Mouse (Mus musculus) lung, embryonic 14.5 days (tissue): ENCODE data around the gene Elmod2. TPM values are rescaled to one million over a fixed set of nuclear protein-coding genes. Genes with fewer than 3 reads are reported as not detected.

Experiments
- ATAC-seq: fragments of 200-750 bp; cut with Nextera tagmentation; 2 replicates; pipeline ENCODE4 v1.8.0; 2017; ENCODE audit warnings: mild to moderate bottlenecking, moderate TSS enrichment, moderate library complexity; ENCODE audit not compliant: insufficient read depth
- DNase-seq: peaks from one replicate; pipeline ENCODE4 v3.0.0-alpha.2; 2015
- H3K27ac ChIP-seq: fragments of 300-500 bp; sonication (generic); 2 replicates; pipeline ENCODE4 v1.5.1; 2014; ENCODE audit warnings: low read depth, mild to moderate bottlenecking, moderate library complexity
- H3K27me3 ChIP-seq: fragments of 300-500 bp; sonication (generic); 2 replicates; pipeline ENCODE4 v1.6.1; 2014; ENCODE audit warnings: low read length, control low read depth; ENCODE audit not compliant: insufficient read depth
- H3K36me3 ChIP-seq: fragments of 300-500 bp; sonication (generic); 2 replicates; pipeline ENCODE4 v1.6.1; 2014; ENCODE audit warnings: control low read depth; ENCODE audit not compliant: insufficient read depth
- H3K4me1 ChIP-seq: fragments of 300-500 bp; sonication (generic); 2 replicates; pipeline ENCODE4 v1.6.1; 2014; ENCODE audit warnings: antibody characterized with exemption, control low read depth; ENCODE audit not compliant: insufficient read depth
- H3K4me2 ChIP-seq: fragments of 300-500 bp; sonication (generic); 2 replicates; pipeline ENCODE4 v1.6.1; 2014; ENCODE audit warnings: mild to moderate bottlenecking
- H3K4me3 ChIP-seq: fragments of 300-500 bp; sonication (generic); 2 replicates; pipeline ENCODE4 v1.5.1; 2014; ENCODE audit warnings: low read depth, low read length
- H3K9ac ChIP-seq: fragments of 300-500 bp; sonication (generic); 2 replicates; pipeline ENCODE4 v1.6.1; 2014
- H3K9me3 ChIP-seq: fragments of 300-500 bp; sonication (generic); 2 replicates; pipeline ENCODE4 v1.6.1; 2016; ENCODE audit warnings: low read depth, low read length, control low read depth
- CTCF ChIP-seq: IDR thresholded peaks from 2 replicates; pipeline ENCODE4 v1.5.1; 2016; ENCODE audit warnings: antibody characterized with exemption, low read depth
- WGBS: fragments of 180-500 bp; shearing (Covaris S2); extraction: QIAGEN DNeasy Blood & Tissue Kit; methylation state at CpG from one replicate; pipeline ENCODE4 v1.1.7; 2014; 5-methylcytosine and 5-hydroxymethylcytosine counted together
- polyA plus RNA-seq: library from polyadenylated mRNA; unstranded; fragments of >200 nt; fragmentation: Nextera tagmentation; extraction: Ambion mirVana; gene quantifications from 2 replicates; pipeline ENCODE4 v1.2.1, GENCODE M21; 2014

The Elmod2 gene
- polyA plus RNA-seq, 1 experiment from 2014 or later = 15.9 TPM

- Histone ChIP-seq H3K9ac (no peak overlapping the region), H3K36me3 (no peaks in the 10 kb centered on the region), H3K27ac (no peak overlapping the region), H3K9me3 (no peaks in the 10 kb centered on the region), H3K4me3 (no peak overlapping the region), H3K4me2 (no peak overlapping the region), H3K27me3 (no peaks in the 10 kb centered on the region), H3K4me1 (no peaks in the 10 kb centered on the region)
- 78% methylated on average over 6 of the region's 6 CpGs for WGBS
- no peak for ATAC-seq
- no peak for TF ChIP-seq CTCF
- no peak for DNase-seq
Measured at GRCm38 (mm10) chr8:83278431-83278830, 53.9 kb downstream of the Elmod2 start.

GRCm38 (mm10) chr8:83274470-83274869 is 57.8 kb downstream of the Elmod2 start:
- H3K4me1 ChIP-seq = no peaks in the 10 kb centered on the region
- no peaks in the 10 kb centered on the region for H3K36me3 ChIP-seq
- no peaks in the 10 kb centered on the region for H3K27me3 ChIP-seq
- 36% methylated on average over 11 of the region's 11 CpGs for WGBS
- DNase-seq (peak; percentile 3), ATAC-seq (no peak)
- H3K27ac ChIP-seq = no peak overlapping the region
- H3K9ac ChIP-seq = no peak overlapping the region
- no peak for TF ChIP-seq CTCF
- no peak overlapping the region for H3K4me2 ChIP-seq
- H3K9me3 ChIP-seq = no peaks in the 10 kb centered on the region
- no peak overlapping the region for H3K4me3 ChIP-seq

GRCm38 (mm10) chr8:83272464-83272863 is 59.8 kb downstream of the Elmod2 start:
- Histone ChIP-seq H3K9me3 (no peaks in the 10 kb centered on the region), H3K27me3 (no peaks in the 10 kb centered on the region), H3K36me3 (no peaks in the 10 kb centered on the region), H3K27ac (no peak overlapping the region), H3K9ac (no peak overlapping the region), H3K4me2 (no peak overlapping the region), H3K4me3 (no peak overlapping the region), H3K4me1 (no peaks in the 10 kb centered on the region)
- TF ChIP-seq CTCF = no peak
- WGBS = 62% methylated on average over 10 of the region's 10 CpGs
- ATAC-seq = no peak
- peak; percentile 5 for DNase-seq

- Histone ChIP-seq H3K9ac (no peak overlapping the region), H3K4me1 (no peaks in the 10 kb centered on the region), H3K4me2 (no peak overlapping the region), H3K27me3 (no peaks in the 10 kb centered on the region), H3K4me3 (no peak overlapping the region), H3K27ac (no peak overlapping the region), H3K9me3 (no peaks in the 10 kb centered on the region), H3K36me3 (no peaks in the 10 kb centered on the region)
- DNase-seq = no peak
- TF ChIP-seq CTCF = no peak
- ATAC-seq = no peak
- 92% methylated on average over 14 of the region's 14 CpGs for WGBS
Measured at GRCm38 (mm10) chr8:83271172-83271571, 61.1 kb downstream of the Elmod2 start.

Other genes with a start within 250 kb of the Elmod2 start
- gene Tbc1d9, start 167.1 kb downstream of the Elmod2 start, polyA plus RNA-seq = 1.4 and 2.2 TPM in 2 replicates
- gene Gm10645, start 166.3 kb downstream of the Elmod2 start, polyA plus RNA-seq = 1.2 TPM in 2 replicates
- not detected in 2 replicates for gene Ucp1, start 42.1 kb downstream of the Elmod2 start, polyA plus RNA-seq
- gene Mgat4d, start 16.0 kb upstream of the Elmod2 start, polyA plus RNA-seq = not detected in 2 replicates
- 0.05 and 0.12 TPM in 2 replicates for gene Clgn, start 57.4 kb upstream of the Elmod2 start, polyA plus RNA-seq
- gene Scoc, start 125.9 kb upstream of the Elmod2 start, polyA plus RNA-seq = 115 and 123 TPM in 2 replicates
- not detected in 2 replicates for gene Olfr370, start 203.3 kb upstream of the Elmod2 start, polyA plus RNA-seq
- 361 and 362 TPM in 2 replicates for gene Ndufb7, start 234.2 kb upstream of the Elmod2 start, polyA plus RNA-seq